Mouse (Mus musculus) lung, adult 18-20 months (tissue): ENCODE data around the gene Vav2.

Source experiments
- DNase-seq, 2 experiments: peaks; one replicate each; pipeline ENCODE4 v3.0.0; 2022; ENCODE audit warnings: mixed read lengths in 2 of 2

Gene Vav2

GRCm38 (mm10) chr2:27316167-27316566 is 110.7 kb downstream of the Vav2 start:
- no peak for DNase-seq

GRCm38 (mm10) chr2:27314269-27314668 is 112.6 kb downstream of the Vav2 start:
- DNase-seq: no peak

DNA sequence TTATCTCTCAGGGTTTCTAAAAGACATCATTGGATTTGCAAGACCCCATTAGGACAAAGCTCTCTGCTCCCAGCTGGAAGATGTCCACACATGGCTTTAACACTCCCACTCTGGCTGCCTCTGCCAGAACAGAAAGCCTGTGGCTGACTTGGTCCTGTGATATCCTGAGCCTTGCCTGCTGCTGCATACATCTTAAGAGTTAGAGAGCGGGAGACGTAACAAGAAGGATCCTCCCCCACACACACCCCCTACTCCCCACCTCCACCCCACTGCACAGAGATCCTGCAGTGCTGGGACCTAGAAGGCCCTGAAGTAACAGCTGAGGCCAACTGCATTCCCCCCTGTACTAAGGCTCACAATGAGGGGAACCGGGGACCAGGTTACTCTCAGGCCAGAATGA is 114.3 kb downstream of the Vav2 start:
- no peak for DNase-seq

- peak in 1 of 2 experiments; percentile 31 for DNase-seq
Observed at GRCm38 (mm10) chr2:27311606-27312005, 115.2 kb downstream of the Vav2 start.

DNA sequence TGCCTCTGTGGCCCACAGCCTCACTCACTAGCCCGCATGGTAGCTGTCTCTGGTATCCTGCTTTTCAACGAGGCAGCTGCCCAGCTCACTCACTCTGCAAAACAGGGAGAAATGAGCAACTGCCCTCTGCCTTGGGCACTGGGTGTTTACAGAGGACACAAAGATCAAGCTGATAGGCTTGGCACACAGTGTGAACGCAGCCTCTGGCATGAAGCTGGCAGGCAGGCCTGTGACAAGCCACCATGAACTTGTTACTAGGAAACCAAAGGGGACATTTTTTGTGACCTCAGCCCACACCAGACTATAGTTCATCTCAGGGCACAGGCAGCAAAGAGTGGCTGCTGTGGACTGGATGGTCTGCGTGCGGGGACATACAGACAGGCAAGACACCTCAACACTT is 115.9 kb downstream of the Vav2 start:
- DNase-seq: no peak

DNA sequence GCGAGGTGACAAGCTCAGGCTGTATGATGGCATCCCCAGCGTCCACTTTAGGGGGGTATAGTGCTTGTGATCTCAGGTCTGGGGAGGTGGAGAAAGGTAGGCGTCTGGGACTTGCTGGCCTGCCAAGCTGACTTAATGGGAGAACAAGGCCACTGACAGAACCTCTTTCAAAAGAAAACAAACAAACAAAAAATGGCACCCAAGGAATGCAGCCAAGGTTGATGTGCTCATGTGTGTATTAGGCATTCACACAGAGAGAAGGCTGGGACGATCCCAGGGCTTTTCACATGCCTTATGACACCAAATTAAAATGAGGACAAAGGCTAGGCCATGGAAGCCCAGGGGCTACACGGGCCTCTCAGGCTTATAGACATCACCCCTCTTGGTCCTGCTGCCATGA is 116.6 kb downstream of the Vav2 start:
- DNase-seq: no peak

DNA sequence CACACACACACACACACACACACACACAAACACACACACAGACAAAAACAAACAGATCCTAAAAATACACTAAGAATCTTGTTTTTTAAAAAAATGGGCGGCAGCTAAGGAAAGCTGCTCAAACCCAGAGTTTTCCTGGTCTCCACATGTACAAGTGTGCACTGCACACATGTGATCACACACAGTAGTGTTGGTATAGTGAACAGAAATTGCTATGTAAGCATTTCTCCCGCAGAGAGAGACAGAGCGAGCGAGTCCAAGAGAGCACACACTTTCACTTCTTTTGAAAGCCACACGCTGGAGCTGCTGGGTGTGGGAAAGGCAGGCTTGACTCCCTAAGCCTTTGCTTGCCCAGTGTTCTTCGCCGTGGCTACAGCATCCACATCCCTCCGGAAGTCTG is 120.2 kb downstream of the Vav2 start:
- no peak for DNase-seq

- DNase-seq: peak; percentile 62 to 67
Observed at GRCm38 (mm10) chr2:27304741-27305140, 122.1 kb downstream of the Vav2 start.

- no peak for DNase-seq
Observed at GRCm38 (mm10) chr2:27304074-27304473, 122.8 kb downstream of the Vav2 start.

- DNase-seq: no peak
Observed at GRCm38 (mm10) chr2:27301444-27302111, 125.3 kb downstream of the Vav2 start.

GRCm38 (mm10) chr2:27300725-27301443 is 125.9 kb downstream of the Vav2 start:
- no peak for DNase-seq

DNA sequence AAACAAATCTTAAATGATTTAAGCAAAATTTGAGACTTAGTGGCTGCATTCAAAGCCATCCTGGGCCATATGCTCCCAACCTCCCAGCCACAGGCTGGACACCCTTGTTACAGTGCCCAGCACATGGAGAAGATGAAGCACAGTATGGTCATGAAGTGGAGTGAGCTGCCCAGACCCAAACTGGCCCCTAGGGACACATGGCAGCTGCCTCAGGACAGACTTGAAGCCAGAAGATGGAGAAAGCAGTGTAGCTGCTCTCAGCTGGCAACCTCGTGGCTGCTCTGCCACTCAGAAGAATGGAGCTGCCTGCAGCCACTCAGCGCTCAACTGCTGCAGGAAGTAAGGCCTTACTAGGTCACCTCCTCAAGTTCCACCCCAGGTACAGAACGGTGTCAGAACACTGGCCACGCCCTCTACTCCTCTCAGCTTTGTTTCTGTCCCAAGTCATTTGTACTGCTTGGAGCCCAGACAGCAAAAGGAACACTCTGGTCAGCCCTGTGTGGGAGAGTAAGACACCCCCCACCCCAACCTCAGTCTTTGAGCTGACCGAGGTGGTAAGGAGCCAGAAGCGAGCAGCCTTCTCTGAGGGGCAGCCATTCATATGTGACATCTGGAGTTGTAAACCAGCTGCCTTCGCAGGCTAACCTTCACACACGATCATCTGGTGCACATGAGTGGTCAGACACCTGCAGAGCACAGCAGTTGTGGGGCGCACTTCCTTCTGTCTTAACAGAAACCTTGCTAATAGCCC is 130.0 kb downstream of the Vav2 start:
- peak; percentile 50 to 62 for DNase-seq

- no peak for DNase-seq
Observed at GRCm38 (mm10) chr2:27294777-27295176, 132.1 kb downstream of the Vav2 start.

DNA sequence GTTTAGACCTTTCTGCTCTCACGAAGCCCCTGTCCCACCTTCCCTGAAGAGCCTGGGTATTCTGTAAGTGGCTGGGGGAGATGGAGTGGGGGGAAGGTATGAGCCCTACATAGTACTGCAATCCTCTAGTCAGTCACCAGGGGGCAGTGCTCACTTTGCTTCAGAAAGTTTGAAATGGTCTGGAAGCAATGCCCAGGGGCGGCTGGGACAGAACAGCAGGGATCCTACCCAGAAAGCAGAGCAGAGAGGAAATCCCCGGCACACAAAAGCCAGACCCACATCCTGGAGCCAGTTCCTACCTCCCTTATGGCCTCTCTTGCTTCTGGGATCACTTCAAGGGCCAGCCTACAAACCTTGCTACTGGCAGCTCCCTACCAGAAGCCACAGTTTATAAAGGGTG is 137.8 kb downstream of the Vav2 start:
- DNase-seq: peak; percentile 73

DNA sequence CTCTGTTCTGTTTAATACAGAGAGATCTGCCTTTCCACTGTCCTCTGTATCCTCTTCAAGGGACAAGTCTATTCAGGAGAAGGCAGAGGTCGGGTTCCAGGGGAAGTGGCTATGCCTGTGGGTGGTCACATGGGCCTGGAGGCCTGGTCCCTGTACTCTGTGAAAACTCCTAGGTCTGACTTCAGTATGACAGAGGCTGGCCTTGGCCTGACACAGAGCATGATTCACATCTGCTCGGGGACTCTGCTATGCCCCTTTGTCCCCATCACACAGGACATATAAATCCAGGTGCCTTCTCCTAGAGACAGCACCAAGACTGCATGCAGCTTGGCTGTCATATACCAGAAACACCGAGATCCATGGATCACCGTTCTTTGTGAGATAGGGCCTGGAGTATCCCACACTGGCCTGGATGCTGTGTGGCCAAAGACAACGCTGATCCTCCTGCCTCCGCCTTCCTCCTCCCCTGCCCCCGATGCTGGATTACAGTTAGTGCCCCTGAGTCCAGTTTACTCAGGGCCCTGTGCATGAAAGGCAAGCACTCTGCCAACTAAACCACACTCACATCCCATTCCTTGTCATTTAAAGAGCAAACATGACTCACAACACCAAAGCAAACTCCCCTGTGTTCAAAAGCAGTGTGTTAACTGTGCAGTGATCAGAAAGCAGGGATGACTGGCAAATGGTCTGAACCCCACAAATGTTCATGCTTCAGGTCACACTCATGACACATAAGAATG is 139.7 kb downstream of the Vav2 start:
- DNase-seq: no peak

GRCm38 (mm10) chr2:27284441-27284840 is 142.4 kb downstream of the Vav2 start:
- DNase-seq: no peak

GRCm38 (mm10) chr2:27281771-27282170 is 145.1 kb downstream of the Vav2 start:
- no peak for DNase-seq

GRCm38 (mm10) chr2:27280920-27281611 is 145.8 kb downstream of the Vav2 start:
- DNase-seq: peak; percentile 49 to 63

DNA sequence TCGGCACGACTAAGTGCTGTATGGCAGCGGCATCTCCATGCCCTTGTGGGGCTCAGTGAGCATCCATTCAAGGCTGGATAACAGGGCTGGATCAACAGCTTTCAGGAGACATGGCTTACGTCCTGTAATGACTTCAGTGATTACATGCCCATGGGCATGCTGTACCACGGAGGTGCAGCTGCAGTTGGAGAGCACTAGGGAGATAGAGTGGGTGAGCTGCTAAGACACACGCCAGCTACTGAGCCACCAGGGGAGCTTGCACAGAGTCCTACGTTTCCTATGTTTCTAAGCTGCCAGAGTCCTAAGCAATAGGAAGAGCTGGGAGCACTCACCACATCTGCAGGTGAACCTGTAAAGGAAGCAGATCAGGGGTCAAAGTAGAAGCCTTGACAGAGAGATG is 148.0 kb downstream of the Vav2 start:
- no peak for DNase-seq

- no peak for DNase-seq
Observed at GRCm38 (mm10) chr2:27268325-27268724, 158.5 kb downstream of the Vav2 start.

GRCm38 (mm10) chr2:27265819-27266218 is 161.0 kb downstream of the Vav2 start:
- DNase-seq: no peak

GRCm38 (mm10) chr2:27262984-27263383 is 163.8 kb downstream of the Vav2 start:
- DNase-seq: no peak
